Mouse (Mus musculus): Measurements from ENCODE around the gene Scaper. TPM values are rescaled to one million over a fixed set of nuclear protein-coding genes. Genes with fewer than 3 reads are reported as not detected.

The Scaper gene
- polyA plus RNA-seq, 1 experiment from 2014 or later = 8.7 TPM

GRCm38 (mm10) chr9:55546176-55547010, 391.5 kb downstream of the Scaper start:
- Histone ChIP-seq H3K36me3 (no peaks in the 10 kb centered on the region), H3K9me3 (replicated peaks) (no peaks in the 10 kb centered on the region; the same call in 1 of the 2 replicates), H3K4me3 (peak overlapping the region; percentile 34), H3K27me3 (replicated peaks) (peaks cover 76% of the 10 kb centered on the region), H3K9ac (no peak overlapping the region), H3K27ac (ENCODE audit: poor library complexity, severe bottlenecking) (no peak overlapping the region), H3K4me1 (replicated peaks) (peaks cover 40% of the 10 kb centered on the region), H3K4me2 (peak overlapping the region; percentile 64)
- WGBS = 3% methylated on average over 63 of the region's 63 CpGs
- peak; percentile 34; the same call in 1 of the 2 replicates for ATAC-seq (ENCODE audit: insufficient number of reproducible peaks, low FRiP score)

DNA sequence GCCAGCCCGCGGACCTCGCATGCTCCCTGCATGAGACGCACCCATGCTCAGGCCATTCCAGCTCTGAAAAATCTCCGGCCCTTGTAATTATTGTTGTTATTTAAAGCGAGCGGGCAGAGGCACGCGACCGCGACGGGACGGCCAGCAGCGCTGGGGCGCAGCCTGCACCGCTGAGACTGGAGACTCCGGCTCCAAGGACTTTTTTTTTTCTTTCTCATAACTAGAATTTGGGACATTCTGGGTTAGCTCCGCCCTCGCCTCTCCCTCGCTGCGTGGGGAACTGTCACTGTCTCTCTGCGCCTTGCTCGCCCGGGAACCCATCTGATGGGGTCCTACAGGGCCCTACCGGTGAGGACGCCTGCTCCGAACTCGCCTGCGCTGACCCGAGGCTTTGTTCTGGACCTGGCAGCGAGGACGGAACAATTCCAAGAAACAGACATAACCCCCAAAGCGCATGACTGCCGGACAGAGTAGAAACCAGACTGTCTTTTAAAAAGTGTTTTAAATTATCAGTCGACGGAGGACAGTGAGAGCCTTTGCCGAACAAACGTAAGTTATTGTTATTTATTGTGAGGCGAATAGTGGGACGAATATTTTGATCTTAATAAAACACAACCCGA, 392.3 kb downstream of the Scaper start:
- Histone ChIP-seq H3K4me1 (replicated peaks) (peaks cover 40% of the 10 kb centered on the region), H3K36me3 (no peaks in the 10 kb centered on the region), H3K27me3 (replicated peaks) (peaks cover 81% of the 10 kb centered on the region), H3K4me3 (peak overlapping the region; percentile 34), H3K4me2 (peak overlapping the region; percentile 64), H3K9ac (no peak overlapping the region; the same call in 1 of the 2 replicates), H3K9me3 (replicated peaks) (no peaks in the 10 kb centered on the region; the same call in 1 of the 2 replicates), H3K27ac (ENCODE audit: poor library complexity, severe bottlenecking) (no peak overlapping the region)
- no peak for ATAC-seq (ENCODE audit: insufficient number of reproducible peaks, low FRiP score)
- WGBS = 6% methylated on average over 41 of the region's 41 CpGs

DNA sequence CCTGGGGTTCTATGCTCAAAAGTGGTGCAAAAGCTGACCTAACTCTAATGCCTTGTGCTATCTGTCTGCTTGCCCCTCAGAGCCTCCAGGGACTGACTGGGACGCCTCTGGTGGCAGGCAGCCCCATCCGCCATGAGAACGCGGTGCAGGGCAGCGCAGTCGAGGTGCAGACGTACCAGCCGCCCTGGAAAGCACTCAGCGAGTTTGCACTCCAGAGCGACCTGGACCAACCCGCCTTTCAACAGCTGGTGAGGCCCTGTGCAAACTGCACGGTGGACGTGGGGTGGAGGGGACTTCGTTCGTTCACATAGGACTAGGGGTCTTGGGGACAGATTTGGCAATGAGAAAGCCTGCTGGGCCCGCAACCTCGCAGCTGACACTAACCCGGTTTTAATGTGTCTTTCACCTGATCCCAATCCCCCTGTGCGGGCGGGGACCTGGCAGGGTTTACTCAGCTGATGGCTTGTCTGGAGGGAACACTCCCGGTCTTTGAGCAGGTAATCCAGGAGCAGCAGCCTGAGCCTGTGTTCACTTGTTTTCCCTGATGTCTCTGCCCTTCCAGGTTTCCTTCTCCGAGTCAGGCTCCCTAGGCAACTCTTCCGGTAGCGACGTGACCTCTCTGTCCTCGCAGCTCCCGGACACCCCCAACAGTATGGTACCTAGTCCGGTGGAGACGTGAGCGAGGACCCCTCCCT, 392.9 kb downstream of the Scaper start:
- Histone ChIP-seq H3K4me1 (replicated peaks) (peaks cover 40% of the 10 kb centered on the region), H3K27ac (ENCODE audit: poor library complexity, severe bottlenecking) (no peak overlapping the region), H3K4me3 (peak overlapping the region; percentile 34), H3K27me3 (replicated peaks) (peaks cover 80% of the 10 kb centered on the region), H3K9me3 (replicated peaks) (no peaks in the 10 kb centered on the region; the same call in 1 of the 2 replicates), H3K36me3 (no peaks in the 10 kb centered on the region), H3K4me2 (peak overlapping the region; percentile 64), H3K9ac (peak overlapping the region; percentile 1; the same call in 1 of the 2 replicates)
- no peak for ATAC-seq (ENCODE audit: insufficient number of reproducible peaks, low FRiP score)
- 2% methylated on average over 30 of the region's 30 CpGs for WGBS

DNA sequence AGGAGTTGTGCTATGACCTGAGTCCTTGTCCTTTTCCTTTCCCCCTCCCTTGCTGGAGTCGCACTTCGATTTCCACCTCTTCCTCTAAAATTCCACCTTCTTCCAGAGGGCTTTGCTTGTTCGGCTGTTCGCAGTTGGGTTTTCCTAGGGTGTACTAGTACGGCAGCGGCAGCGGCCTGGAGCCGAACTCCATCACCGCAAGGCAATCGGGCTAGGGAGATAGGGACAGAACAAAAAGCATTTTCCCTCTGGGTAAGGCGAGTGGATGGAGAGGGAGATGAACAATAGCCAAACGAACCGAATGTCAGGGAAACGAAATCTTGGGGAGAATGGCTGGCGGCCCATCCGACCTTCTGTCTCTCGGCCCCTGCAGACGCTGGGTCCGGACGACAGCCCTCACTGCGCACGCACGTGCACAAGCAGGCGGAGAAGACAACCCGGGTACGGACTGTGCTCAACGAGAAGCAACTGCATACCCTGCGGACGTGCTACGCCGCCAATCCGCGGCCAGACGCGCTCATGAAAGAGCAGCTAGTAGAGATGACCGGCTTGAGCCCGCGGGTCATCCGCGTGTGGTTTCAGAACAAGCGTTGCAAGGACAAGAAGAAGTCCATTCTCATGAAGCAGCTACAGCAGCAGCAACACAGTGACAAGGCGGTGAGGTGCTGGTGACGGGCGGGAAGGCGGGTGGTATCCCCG, 394.1 kb downstream of the Scaper start:
- Histone ChIP-seq H3K9me3 (replicated peaks) (no peaks in the 10 kb centered on the region; the same call in 1 of the 2 replicates), H3K27me3 (replicated peaks) (peaks cover 78% of the 10 kb centered on the region), H3K4me2 (peak overlapping the region; percentile 64), H3K4me1 (replicated peaks) (peaks cover 44% of the 10 kb centered on the region), H3K9ac (no peak overlapping the region), H3K36me3 (no peaks in the 10 kb centered on the region), H3K27ac (ENCODE audit: poor library complexity, severe bottlenecking) (no peak overlapping the region), H3K4me3 (peak overlapping the region; percentile 28)
- no peak for ATAC-seq (ENCODE audit: insufficient number of reproducible peaks, low FRiP score)
- under 1% methylated on average over 46 of the region's 46 CpGs for WGBS

DNA sequence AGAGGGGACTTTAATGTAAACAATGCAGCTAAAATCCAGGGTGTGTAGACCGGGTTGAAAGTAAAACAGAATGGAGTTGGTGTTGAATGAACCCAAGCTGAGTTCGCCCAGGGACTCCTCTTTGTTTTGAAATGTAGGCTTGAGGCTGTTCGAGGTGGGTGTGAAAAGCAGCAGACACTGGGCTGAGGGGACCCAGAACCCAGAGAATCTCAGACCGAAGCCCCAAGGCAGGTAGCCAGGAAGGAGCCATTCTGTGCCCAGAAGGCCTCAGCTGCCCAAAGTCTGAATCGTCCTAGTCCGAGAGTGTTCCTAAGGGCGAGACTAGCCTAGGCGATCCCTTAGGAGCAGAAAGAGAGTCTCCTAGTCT, 394.6 kb downstream of the Scaper start:
- Histone ChIP-seq H3K27me3 (replicated peaks) (peaks cover 78% of the 10 kb centered on the region), H3K27ac (ENCODE audit: poor library complexity, severe bottlenecking) (no peak overlapping the region), H3K9me3 (replicated peaks) (no peaks in the 10 kb centered on the region; the same call in 1 of the 2 replicates), H3K4me3 (no peak overlapping the region), H3K4me1 (replicated peaks) (peaks cover 44% of the 10 kb centered on the region), H3K36me3 (no peaks in the 10 kb centered on the region), H3K9ac (no peak overlapping the region), H3K4me2 (peak overlapping the region; percentile 64)
- ATAC-seq (ENCODE audit: insufficient number of reproducible peaks, low FRiP score) = no peak
- 8% methylated on average over 8 of the region's 8 CpGs for WGBS

- Histone ChIP-seq H3K27me3 (replicated peaks) (peaks cover 77% of the 10 kb centered on the region), H3K4me1 (replicated peaks) (peaks cover 44% of the 10 kb centered on the region), H3K36me3 (no peaks in the 10 kb centered on the region), H3K4me3 (peak overlapping the region; percentile 52), H3K9ac (0 out of 2 replicates have a peak overlapping the region, but pooled peaks have one; percentile 1), H3K27ac (ENCODE audit: poor library complexity, severe bottlenecking) (no peak overlapping the region), H3K4me2 (peak overlapping the region; percentile 66), H3K9me3 (replicated peaks) (no peaks in the 10 kb centered on the region; the same call in 1 of the 2 replicates)
- ATAC-seq (ENCODE audit: insufficient number of reproducible peaks, low FRiP score) = no peak
- WGBS = 3% methylated on average over 56 of the region's 59 CpGs
Measured at GRCm38 (mm10) chr9:55542366-55543325, 395.3 kb downstream of the Scaper start.

- Histone ChIP-seq H3K27ac (ENCODE audit: poor library complexity, severe bottlenecking) (no peak overlapping the region), H3K4me1 (replicated peaks) (peaks cover 44% of the 10 kb centered on the region), H3K9me3 (replicated peaks) (no peaks in the 10 kb centered on the region; the same call in 1 of the 2 replicates), H3K36me3 (no peaks in the 10 kb centered on the region), H3K4me2 (peak overlapping the region; percentile 66), H3K9ac (no peak overlapping the region), H3K27me3 (replicated peaks) (peaks cover 79% of the 10 kb centered on the region), H3K4me3 (peak overlapping the region; percentile 52)
- under 1% methylated on average over 59 of the region's 59 CpGs for WGBS
- ATAC-seq (ENCODE audit: insufficient number of reproducible peaks, low FRiP score) = no peak
Measured at GRCm38 (mm10) chr9:55541681-55542365, 396.1 kb downstream of the Scaper start.

DNA sequence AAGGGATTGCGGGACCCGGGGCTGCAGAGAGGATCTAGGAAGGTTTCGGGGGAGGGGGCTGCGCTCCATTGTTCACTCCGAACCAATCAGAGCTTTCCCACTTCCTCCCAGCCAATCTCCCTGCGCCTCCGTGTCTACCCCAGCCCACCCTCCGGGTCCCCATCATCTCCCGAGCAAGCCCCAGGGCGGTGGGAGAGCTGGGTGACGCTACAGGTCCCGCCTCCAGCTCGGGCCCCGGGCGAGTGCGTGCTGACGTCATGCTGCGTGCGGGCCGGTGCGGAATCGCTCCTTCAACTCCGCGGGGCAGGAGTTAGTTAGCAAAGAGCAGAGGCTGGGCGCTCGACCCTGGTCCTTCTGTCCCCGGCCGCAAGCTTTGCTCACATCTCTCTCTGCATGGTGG, 397.0 kb downstream of the Scaper start:
- Histone ChIP-seq H3K36me3 (no peaks in the 10 kb centered on the region), H3K9me3 (replicated peaks) (no peaks in the 10 kb centered on the region), H3K27me3 (replicated peaks) (peaks cover 76% of the 10 kb centered on the region), H3K4me3 (peak overlapping the region; percentile 52), H3K27ac (ENCODE audit: poor library complexity, severe bottlenecking) (no peak overlapping the region), H3K4me1 (replicated peaks) (peaks cover 36% of the 10 kb centered on the region), H3K4me2 (peak overlapping the region; percentile 88), H3K9ac (0 out of 2 replicates have a peak overlapping the region, but pooled peaks have one; percentile 24)
- peak; percentile 78 for ATAC-seq (ENCODE audit: insufficient number of reproducible peaks, low FRiP score)
- WGBS = under 1% methylated on average over 28 of the region's 28 CpGs

DNA sequence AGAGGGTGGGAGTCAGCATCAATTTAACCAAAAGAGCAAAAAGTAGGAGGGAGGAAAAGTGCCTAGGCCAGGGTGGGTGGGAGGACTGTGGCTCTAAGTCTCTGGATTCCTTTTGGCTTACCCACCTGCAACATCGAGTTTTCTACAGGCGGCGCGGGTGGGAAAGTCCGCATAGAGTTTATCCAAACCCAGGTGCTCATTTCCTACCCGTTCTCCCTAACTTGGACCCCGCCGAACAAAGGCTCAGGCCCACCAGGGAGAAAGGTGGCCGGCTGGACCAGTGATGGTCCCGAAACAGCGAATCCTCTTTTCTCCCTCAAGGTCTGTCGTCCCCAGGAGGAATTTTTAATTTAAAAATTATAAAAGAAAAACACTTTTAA, 397.5 kb downstream of the Scaper start:
- H3K9me3 ChIP-seq (replicated peaks) = no peaks in the 10 kb centered on the region
- H3K9ac ChIP-seq = 0 out of 2 replicates have a peak overlapping the region, but pooled peaks have one; percentile 24
- no peaks in the 10 kb centered on the region for H3K36me3 ChIP-seq
- peak overlapping the region; percentile 52 for H3K4me3 ChIP-seq
- WGBS = under 1% methylated on average over 12 of the region's 12 CpGs
- peaks cover 32% of the 10 kb centered on the region for H3K4me1 ChIP-seq (replicated peaks)
- ATAC-seq (ENCODE audit: insufficient number of reproducible peaks, low FRiP score) = no peak
- H3K27ac ChIP-seq (ENCODE audit: poor library complexity, severe bottlenecking) = no peak overlapping the region
- peak overlapping the region; percentile 88 for H3K4me2 ChIP-seq
- H3K27me3 ChIP-seq (replicated peaks) = peaks cover 71% of the 10 kb centered on the region

All from heart, embryonic 12.5 days (tissue).